Mouse (Mus musculus): ENCODE measurements around the gene Rack1. TPM values are rescaled to one million over a fixed set of nuclear protein-coding genes. Genes with fewer than 3 reads are reported as not detected.

Gene Rack1
- total and polyA plus RNA-seq, 3 experiments, result 3,744 to 6,330 (median 5,265) TPM

- Histone ChIP-seq H3K9me3 (replicated peaks; ENCODE audit: low read length) (peaks cover 2% of the 10 kb centered on the region), H3K4me1 (ENCODE audit: control insufficient read depth in 1 of 2, insufficient read depth in 2 of 2) (peaks cover 12 to 25% of the 10 kb centered on the region in 2 experiments), H3K9ac (ENCODE audit: insufficient read depth, low read depth) (no peak overlapping the region), H3K36me3 (replicated peaks in 1 of 2; ENCODE audit: control insufficient read depth in 1 of 2, insufficient read depth in 1 of 2, low read length in 1 of 2) (no peaks in the 10 kb centered on the region), H3K79me2 (replicated peaks; ENCODE audit: control insufficient read depth, extremely low read depth, insufficient read depth, poor library complexity, severe bottlenecking) (no peaks in the 10 kb centered on the region), H3K27me3 (replicated peaks) (no peaks in the 10 kb centered on the region), H3K27ac (ENCODE audit: insufficient read depth, low read depth) (no peak overlapping the region), H3K4me2 (ENCODE audit: insufficient read depth, low read depth, poor library complexity, severe bottlenecking) (peak overlapping the region; percentile 33; the same call in 1 of the 2 replicates), H3K4me3 (replicated peaks in 1 of 3; ENCODE audit: low read depth in 2 of 3, low read length in 2 of 3, poor library complexity in 1 of 3) (no peak overlapping the region)
- TF ChIP-seq SIN3A (IDR thresholded peaks at IDR 0.05; ENCODE audit: low read length) (no peak), NRF1 (IDR thresholded peaks at IDR 0.05; ENCODE audit: low read depth, low read length) (no peak), IRF4 (IDR thresholded peaks at IDR 0.05; ENCODE audit: low read depth, low read length) (peak; percentile 30; the same call in 1 of the 2 replicates), USF1 (IDR thresholded peaks at IDR 0.05; ENCODE audit: low read depth, low read length) (no peak), PAX5 (IDR thresholded peaks at IDR 0.05; ENCODE audit: low read length) (no peak), CTCF (conservative IDR thresholded peaks at IDR 0.05 in 1 of 2, IDR thresholded peaks at IDR 0.05 in 1 of 2; ENCODE audit: low read depth in 2 of 2, low read length in 2 of 2) (peak; percentile 65 to 90; a peak in 3 of 4 replicates), SMC3 (IDR thresholded peaks at IDR 0.05; ENCODE audit: low read depth, low read length) (peak; percentile 80), RAD21 (IDR thresholded peaks at IDR 0.05; ENCODE audit: low read depth, low read length) (peak; percentile 64)
- in situ Hi-C loops (cut with MboI; ENCODE audit: low pct_ligation_motif_present, low pct_unique_long_range_greater_than_20kb, low sequenced_read_pairs), result no loop called here
- DNase-seq (ENCODE audit: extremely low read depth), result peak; percentile 82
- dilution Hi-C loops (cut with MboI; ENCODE audit: extremely low pct_ligation_motif_present, extremely low pct_unique_long_range_greater_than_20kb, low sequenced_read_pairs), result no loop called here
These were observed 20.7 kb upstream of the Rack1 start for GRCm38 (mm10) chr11:48779450-48779849.

GRCm38 (mm10) chr11:48782243-48782642 lies 17.9 kb upstream of the Rack1 start:
- Histone ChIP-seq H3K79me2 (replicated peaks; ENCODE audit: control insufficient read depth, extremely low read depth, insufficient read depth, poor library complexity, severe bottlenecking) (no peaks in the 10 kb centered on the region), H3K4me2 (ENCODE audit: insufficient read depth, low read depth, poor library complexity, severe bottlenecking) (no peak overlapping the region), H3K4me1 (ENCODE audit: control insufficient read depth in 1 of 2, insufficient read depth in 2 of 2) (peaks cover 2 to 10% of the 10 kb centered on the region in 2 experiments; a peak in 1 of 4 replicates), H3K36me3 (replicated peaks in 1 of 2; ENCODE audit: control insufficient read depth in 1 of 2, insufficient read depth in 1 of 2, low read length in 1 of 2) (no peaks in the 10 kb centered on the region), H3K4me3 (replicated peaks in 1 of 3; ENCODE audit: low read depth in 2 of 3, low read length in 2 of 3, poor library complexity in 1 of 3) (no peak overlapping the region), H3K27me3 (replicated peaks) (no peaks in the 10 kb centered on the region), H3K9me3 (replicated peaks; ENCODE audit: low read length) (peaks cover 2% of the 10 kb centered on the region), H3K27ac (ENCODE audit: insufficient read depth, low read depth) (no peak overlapping the region), H3K9ac (ENCODE audit: insufficient read depth, low read depth) (no peak overlapping the region)
- DNase-seq (ENCODE audit: extremely low read depth), result no peak
- dilution Hi-C loops (cut with MboI; ENCODE audit: extremely low pct_ligation_motif_present, extremely low pct_unique_long_range_greater_than_20kb, low sequenced_read_pairs), result no loop called here
- in situ Hi-C loops (cut with MboI; ENCODE audit: low pct_ligation_motif_present, low pct_unique_long_range_greater_than_20kb, low sequenced_read_pairs), result loop anchor here (10.0 kb wide), 1 partner anchor 483 kb away; no protein-coding TSS in a partner anchor
- no peak for TF ChIP-seq POLR2AphosphoS2 (IDR thresholded peaks at IDR 0.05; ENCODE audit: low read depth, low read length)
- peak in 1 of 2 experiments; percentile 28; a peak in 2 of 4 replicates for TF ChIP-seq CTCF (conservative IDR thresholded peaks at IDR 0.05 in 1 of 2, IDR thresholded peaks at IDR 0.05 in 1 of 2; ENCODE audit: low read depth in 2 of 2, low read length in 2 of 2)

DNA sequence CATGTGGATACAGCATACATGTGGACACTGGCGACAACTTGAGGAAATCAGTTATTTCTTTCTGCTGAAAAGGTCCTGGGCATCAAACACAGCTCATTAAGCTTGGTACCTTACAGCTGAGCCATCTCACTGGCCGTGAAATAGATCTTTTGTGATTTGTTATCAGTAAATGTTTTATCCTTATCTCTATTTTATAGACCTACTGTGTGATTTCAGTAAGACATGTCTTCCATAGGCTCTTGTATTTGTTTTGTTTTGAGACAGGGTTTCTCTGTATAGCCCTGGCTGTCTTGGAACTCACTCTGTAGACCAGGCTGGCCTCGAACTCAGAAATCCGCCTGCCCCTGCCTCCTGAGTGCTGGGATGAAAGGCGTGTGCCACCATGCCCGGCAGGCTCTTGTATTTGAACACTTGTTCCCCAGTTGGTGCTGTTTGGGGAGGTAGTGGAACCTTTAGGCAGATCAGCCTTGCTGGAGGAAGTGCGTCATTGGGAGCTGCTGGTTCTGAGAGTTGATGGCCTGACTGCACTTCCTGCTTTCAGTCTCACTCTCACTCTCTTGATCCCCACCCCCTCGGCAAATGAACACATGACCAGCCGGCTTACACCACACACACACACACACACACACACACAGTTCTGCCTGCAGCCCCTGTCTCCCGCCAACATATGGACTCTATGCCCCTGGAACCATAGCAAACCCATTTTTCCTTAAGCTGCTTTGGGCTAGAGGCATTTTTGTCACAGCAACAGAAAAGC lies 12.5 kb upstream of the Rack1 start:
- Histone ChIP-seq H3K9me3 (replicated peaks; ENCODE audit: low read length) (no peaks in the 10 kb centered on the region), H3K4me1 (ENCODE audit: control insufficient read depth in 1 of 2, insufficient read depth in 2 of 2) (peaks cover 4 to 23% of the 10 kb centered on the region in 2 experiments), H3K4me2 (ENCODE audit: insufficient read depth, low read depth, poor library complexity, severe bottlenecking) (peak overlapping the region; percentile 92), H3K27me3 (replicated peaks) (no peaks in the 10 kb centered on the region), H3K27ac (ENCODE audit: insufficient read depth, low read depth) (peak overlapping the region; percentile 29), H3K79me2 (replicated peaks; ENCODE audit: control insufficient read depth, extremely low read depth, insufficient read depth, poor library complexity, severe bottlenecking) (no peaks in the 10 kb centered on the region), H3K9ac (ENCODE audit: insufficient read depth, low read depth) (peak overlapping the region; percentile 65), H3K36me3 (replicated peaks in 1 of 2; ENCODE audit: control insufficient read depth in 1 of 2, insufficient read depth in 1 of 2, low read length in 1 of 2) (peaks cover 0 to 5% of the 10 kb centered on the region in 2 experiments), H3K4me3 (replicated peaks in 1 of 3; ENCODE audit: low read depth in 2 of 3, low read length in 2 of 3, poor library complexity in 1 of 3) (peak overlapping the region; percentile 44 to 54 (median 45))
- DNase-seq (ENCODE audit: extremely low read depth), result peak; percentile 99
- dilution Hi-C loops (cut with MboI; ENCODE audit: extremely low pct_ligation_motif_present, extremely low pct_unique_long_range_greater_than_20kb, low sequenced_read_pairs) (no loop called here), in situ Hi-C loops (cut with MboI; ENCODE audit: low pct_ligation_motif_present, low pct_unique_long_range_greater_than_20kb, low sequenced_read_pairs) (loop anchor here (5.0 to 10.0 kb wide), 2 partner anchors 70 to 477 kb away; no protein-coding TSS in a partner anchor)
- peak; percentile 78 for TF ChIP-seq HCFC1 (IDR thresholded peaks at IDR 0.05; ENCODE audit: low read depth, low read length)
- TF ChIP-seq MEF2A (IDR thresholded peaks at IDR 0.05; ENCODE audit: borderline replicate concordance, low read depth, low read length), result peak; percentile 85
- peak; percentile 89 for TF ChIP-seq USF1 (IDR thresholded peaks at IDR 0.05; ENCODE audit: low read depth, low read length)
- peak; percentile 82 for TF ChIP-seq EP300 (IDR thresholded peaks at IDR 0.05; ENCODE audit: low read length)
- TF ChIP-seq CHD2 (IDR thresholded peaks at IDR 0.05; ENCODE audit: low read length), result peak; percentile 86
- TF ChIP-seq MAFK (IDR thresholded peaks at IDR 0.05; ENCODE audit: insufficient replicate concordance, low read length), result no peak; the same call in 1 of the 2 replicates
- 0 out of 2 replicates have a peak, but pooled peaks have one; percentile 42 for TF ChIP-seq JUND (conservative IDR thresholded peaks at IDR 0.05; ENCODE audit: low read depth, low read length)
- TF ChIP-seq ZKSCAN1 (IDR thresholded peaks at IDR 0.05; ENCODE audit: borderline replicate concordance, low read depth, low read length), result peak; percentile 70
- peak; percentile 47 for TF ChIP-seq POLR2A (IDR thresholded peaks at IDR 0.05; ENCODE audit: low read depth, low read length)
- TF ChIP-seq PAX5 (IDR thresholded peaks at IDR 0.05; ENCODE audit: low read length), result no peak
- TF ChIP-seq RAD21 (IDR thresholded peaks at IDR 0.05; ENCODE audit: low read depth, low read length), result no peak
- TF ChIP-seq E2F4 (IDR thresholded peaks at IDR 0.05; ENCODE audit: insufficient replicate concordance, low read depth, low read length), result 0 out of 2 replicates have a peak, but pooled peaks have one; percentile 53
- TF ChIP-seq KAT2A (IDR thresholded peaks at IDR 0.05; ENCODE audit: insufficient replicate concordance, low read length), result no peak
- TF ChIP-seq USF2 (conservative IDR thresholded peaks at IDR 0.05; ENCODE audit: low read depth, low read length), result peak; percentile 75
- peak; percentile 41; the same call in 1 of the 2 replicates for TF ChIP-seq RCOR1 (conservative IDR thresholded peaks at IDR 0.05; ENCODE audit: low read depth, low read length)
- TF ChIP-seq BHLHE40 (IDR thresholded peaks at IDR 0.05; ENCODE audit: low read depth, low read length), result peak; percentile 90
- TF ChIP-seq TBP (conservative IDR thresholded peaks at IDR 0.05; ENCODE audit: low read depth, low read length), result peak; percentile 95
